Mouse (Mus musculus) urinary bladder, postnatal 4 days (tissue): Measurements from ENCODE around the gene Rxylt1.
A peak's percentile ranks its signal among the peaks of the same experiment; 100 is the strongest.

Experiments
- DNase-seq, 2 experiments: peaks; one replicate each; pipeline ENCODE4 v3.0.0; 2021 to 2022; ENCODE audit warnings: low spot score in 2 of 2

The Rxylt1 gene

GRCm38 (mm10) chr10:122096980-122097844, at the start of gene Rxylt1:
Gene Rxylt1 (minus strand): TSS chr10:122097371.
- DNase-seq, result peak; percentile 95

GRCm38 (mm10) chr10:122121290-122121970, 24.3 kb upstream of the Rxylt1 start:
- DNase-seq, result no peak

GRCm38 (mm10) chr10:122120500-122121289, 23.5 kb upstream of the Rxylt1 start:
- DNase-seq, result no peak

GRCm38 (mm10) chr10:122119451-122119850, 22.3 kb upstream of the Rxylt1 start:
- no peak for DNase-seq

- DNase-seq, result no peak
These were observed 19.5 kb upstream of the Rxylt1 start for GRCm38 (mm10) chr10:122116636-122117035.

- no peak for DNase-seq
These were observed 9.5 kb upstream of the Rxylt1 start for GRCm38 (mm10) chr10:122106633-122107028.

GRCm38 (mm10) chr10:122105889-122106632, 8.9 kb upstream of the Rxylt1 start:
- no peak for DNase-seq

- DNase-seq, result no peak
These were observed 8.2 kb upstream of the Rxylt1 start for GRCm38 (mm10) chr10:122105407-122105806.

- no peak for DNase-seq
These were observed 5.5 kb upstream of the Rxylt1 start for GRCm38 (mm10) chr10:122102675-122103074.

- DNase-seq, result no peak
These were observed 650 bp downstream of the Rxylt1 start for GRCm38 (mm10) chr10:122096462-122096979.

- DNase-seq, result no peak
These were observed 6.7 kb downstream of the Rxylt1 start for GRCm38 (mm10) chr10:122090472-122090871.

- DNase-seq, result no peak
These were observed 15.8 kb downstream of the Rxylt1 start for GRCm38 (mm10) chr10:122081352-122081751.

- no peak for DNase-seq
These were observed 28.0 kb downstream of the Rxylt1 start for GRCm38 (mm10) chr10:122069153-122069552.

GRCm38 (mm10) chr10:122055826-122056225, 41.3 kb downstream of the Rxylt1 start:
- DNase-seq, result no peak

GRCm38 (mm10) chr10:122054535-122054934, 42.6 kb downstream of the Rxylt1 start:
- DNase-seq, result no peak

- DNase-seq, result peak; percentile 71 to 84
These were observed 45.3 kb downstream of the Rxylt1 start for GRCm38 (mm10) chr10:122051831-122052230.

GRCm38 (mm10) chr10:122047727-122048365, 49.3 kb downstream of the Rxylt1 start:
- peak; percentile 78 to 92 for DNase-seq

GRCm38 (mm10) chr10:122046904-122047726, 50.1 kb downstream of the Rxylt1 start, which contains the start of gene Srgap1:
Gene Srgap1 (minus strand): TSS chr10:122047315.
- DNase-seq, result peak; percentile 44 to 70

- no peak for DNase-seq
These were observed 50.7 kb downstream of the Rxylt1 start for GRCm38 (mm10) chr10:122046511-122046903.

- no peak for DNase-seq
These were observed 51.2 kb downstream of the Rxylt1 start for GRCm38 (mm10) chr10:122045946-122046345.
